Mouse (Mus musculus): ENCODE data around the gene Nuak1. TPM values are rescaled to one million over a fixed set of nuclear protein-coding genes. Genes with fewer than 3 reads are reported as not detected.
A peak's percentile ranks its signal among the peaks of the same experiment; 100 is the strongest.

The Nuak1 gene
- polyA plus RNA-seq, 1 experiment from 2014 or later: 4.8 TPM

DNA sequence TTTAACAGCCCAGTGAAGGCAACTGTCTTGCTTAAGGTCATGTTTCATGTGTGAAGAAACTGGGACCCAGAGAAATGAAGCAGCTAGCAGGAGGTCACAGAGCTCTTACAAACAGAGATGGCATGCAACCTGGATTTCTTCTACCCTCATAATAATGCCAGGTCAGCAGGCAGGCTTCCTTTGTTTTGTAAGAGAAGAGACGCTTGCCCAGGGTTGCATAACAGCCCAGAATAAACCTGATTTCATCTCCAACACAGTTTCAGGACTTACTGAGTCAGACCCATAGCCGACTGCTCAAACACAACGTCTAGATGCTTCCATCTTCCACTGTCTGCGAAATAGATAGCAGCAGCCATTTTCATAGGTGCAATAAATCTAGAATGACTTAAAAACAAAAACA, 105.0 kb downstream of the Nuak1 start:
- DNase-seq (ENCODE audit: low spot score, missing footprints) (no peak), ATAC-seq (ENCODE audit: low FRiP score) (no peak)
- no peak overlapping the region for H3K27ac ChIP-seq (ENCODE audit: low read depth, low read length)
- WGBS: 88% methylated on average over 4 of the region's 4 CpGs
- no peak overlapping the region for H3K9ac ChIP-seq (ENCODE audit: low read length)
- H3K36me3 ChIP-seq (ENCODE audit: control insufficient read depth, insufficient read depth, low read length): no peaks in the 10 kb centered on the region
- H3K4me3 ChIP-seq (ENCODE audit: low read depth, low read length): no peak overlapping the region
- no peak overlapping the region for H3K4me2 ChIP-seq
- H3K4me1 ChIP-seq (ENCODE audit: control insufficient read depth, insufficient read depth, low read length): no peaks in the 10 kb centered on the region
- H3K9me3 ChIP-seq (ENCODE audit: control insufficient read depth, low read length): no peaks in the 10 kb centered on the region; the same call in 1 of the 2 replicates
- H3K27me3 ChIP-seq (ENCODE audit: control insufficient read depth, insufficient read depth, low read length): no peaks in the 10 kb centered on the region

DNA sequence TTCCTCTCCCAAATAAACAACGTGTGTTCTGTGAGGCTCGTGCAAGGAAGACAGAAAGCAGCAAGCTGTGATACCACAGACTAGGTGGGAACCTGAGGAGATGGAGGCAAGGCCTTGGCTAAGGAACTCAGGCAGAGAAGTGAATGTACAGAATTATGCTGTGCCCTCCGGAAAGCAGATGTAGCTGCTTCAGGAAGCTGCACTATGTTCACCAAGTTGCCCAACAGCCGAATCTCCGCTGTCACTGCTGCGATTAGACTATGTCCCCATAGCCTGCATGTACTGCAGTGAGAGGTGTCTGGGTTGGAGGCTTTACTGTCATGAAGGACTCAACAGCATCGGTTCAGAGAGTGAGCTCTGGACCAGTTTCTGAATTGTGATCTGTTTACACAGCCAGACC, 110.6 kb downstream of the Nuak1 start:
- no peaks in the 10 kb centered on the region for H3K9me3 ChIP-seq (ENCODE audit: control insufficient read depth, low read length)
- no peaks in the 10 kb centered on the region for H3K27me3 ChIP-seq (ENCODE audit: control insufficient read depth, insufficient read depth, low read length)
- DNase-seq (ENCODE audit: low spot score, missing footprints) (peak; percentile 67), ATAC-seq (ENCODE audit: low FRiP score) (no peak)
- H3K4me2 ChIP-seq: no peak overlapping the region
- H3K4me3 ChIP-seq (ENCODE audit: low read depth, low read length): no peak overlapping the region
- no peak overlapping the region for H3K9ac ChIP-seq (ENCODE audit: low read length)
- H3K27ac ChIP-seq (ENCODE audit: low read depth, low read length): no peak overlapping the region
- no peaks in the 10 kb centered on the region for H3K36me3 ChIP-seq (ENCODE audit: control insufficient read depth, insufficient read depth, low read length)
- no peaks in the 10 kb centered on the region for H3K4me1 ChIP-seq (ENCODE audit: control insufficient read depth, insufficient read depth, low read length)
- 94% methylated on average over 7 of the region's 7 CpGs for WGBS

- ATAC-seq (ENCODE audit: low FRiP score): no peak
- H3K27ac ChIP-seq (ENCODE audit: low read depth, low read length): no peak overlapping the region
- H3K9ac ChIP-seq (ENCODE audit: low read length): no peak overlapping the region
- WGBS: 92% methylated on average over 5 of the region's 5 CpGs
- no peaks in the 10 kb centered on the region for H3K9me3 ChIP-seq (ENCODE audit: control insufficient read depth, low read length)
- H3K4me1 ChIP-seq (ENCODE audit: control insufficient read depth, insufficient read depth, low read length): no peaks in the 10 kb centered on the region
- peak; percentile 69 for DNase-seq (ENCODE audit: low spot score, missing footprints)
- H3K4me2 ChIP-seq: no peak overlapping the region
- no peaks in the 10 kb centered on the region for H3K27me3 ChIP-seq (ENCODE audit: control insufficient read depth, insufficient read depth, low read length)
- H3K36me3 ChIP-seq (ENCODE audit: control insufficient read depth, insufficient read depth, low read length): no peaks in the 10 kb centered on the region
- no peak overlapping the region for H3K4me3 ChIP-seq (ENCODE audit: low read depth, low read length)
These were observed 111.1 kb downstream of the Nuak1 start for GRCm38 (mm10) chr10:84329336-84329735.

GRCm38 (mm10) chr10:84324018-84324417, 116.4 kb downstream of the Nuak1 start:
- peak; percentile 73 for DNase-seq (ENCODE audit: low spot score, missing footprints)

More at GRCm38 (mm10) chr10:84324018-84324417, 116.4 kb downstream of the Nuak1 start:
- 67% methylated on average over 6 of the region's 6 CpGs for WGBS
- no peak overlapping the region for H3K9ac ChIP-seq (ENCODE audit: low read length)
- ATAC-seq (ENCODE audit: low FRiP score): no peak
- no peaks in the 10 kb centered on the region for H3K9me3 ChIP-seq (ENCODE audit: control insufficient read depth, low read length)
- no peak overlapping the region for H3K27ac ChIP-seq (ENCODE audit: low read depth, low read length)
- H3K4me3 ChIP-seq (ENCODE audit: low read depth, low read length): no peak overlapping the region
- no peak overlapping the region for H3K4me2 ChIP-seq
- H3K36me3 ChIP-seq (ENCODE audit: control insufficient read depth, insufficient read depth, low read length): no peaks in the 10 kb centered on the region
- no peaks in the 10 kb centered on the region for H3K27me3 ChIP-seq (ENCODE audit: control insufficient read depth, insufficient read depth, low read length)
- no peaks in the 10 kb centered on the region for H3K4me1 ChIP-seq (ENCODE audit: control insufficient read depth, insufficient read depth, low read length)

Other genes starting within 250 kb of the Nuak1 start
- gene Ckap4, start 93.5 kb upstream of the Nuak1 start, polyA plus RNA-seq (2014; fragmentation: Nextera tagmentation; extraction: Ambion mirVana): 83.6 and 89.2 TPM in 2 replicates
- 9.4 and 10.7 TPM in 2 replicates for gene Tcp11l2, start 136.0 kb upstream of the Nuak1 start, polyA plus RNA-seq (2014; fragmentation: Nextera tagmentation; extraction: Ambion mirVana)
- gene Polr3b, start 181.7 kb upstream of the Nuak1 start, polyA plus RNA-seq (2014; fragmentation: Nextera tagmentation; extraction: Ambion mirVana): 16.0 and 18.0 TPM in 2 replicates